Mouse (Mus musculus) CD4-positive, CD25-positive, alpha-beta regulatory T cell, adult 4 months (primary cell): ENCODE results near the gene H2al1i. TPM values are rescaled to one million over a fixed set of nuclear protein-coding genes. Genes with fewer than 3 reads are reported as not detected.

ENCODE experiments used
- polyA plus RNA-seq, 2 experiments: library from polyadenylated mRNA; unstranded; fragments of 100-300 nt; shearing (Covaris generic); gene quantifications; one replicate each; pipeline ENCODE4 v1.2.1; 2017

H2al1i gene
- polyA plus RNA-seq, 2 experiments from 2014 or later: not detected

Other genes with a start within 250 kb of the H2al1i start
- not detected for gene H2al1a, start 25.4 kb upstream of the H2al1i start, polyA plus RNA-seq
- gene H2al1b, start 22.2 kb upstream of the H2al1i start, polyA plus RNA-seq: not detected
- gene H2al1c, start 19.0 kb upstream of the H2al1i start, polyA plus RNA-seq: not detected
- not detected for gene H2al1d, start 15.8 kb upstream of the H2al1i start, polyA plus RNA-seq
- gene H2al1e, start 12.7 kb upstream of the H2al1i start, polyA plus RNA-seq: not detected
- not detected for gene H2al1f, start 9.5 kb upstream of the H2al1i start, polyA plus RNA-seq
- gene H2al1g, start 6.4 kb upstream of the H2al1i start, polyA plus RNA-seq: not detected
- not detected for gene H2al1h, start 3.2 kb upstream of the H2al1i start, polyA plus RNA-seq
- gene H2al1j, start 3.2 kb downstream of the H2al1i start, polyA plus RNA-seq: not detected